Mouse (Mus musculus): ENCODE measurements around the gene Vav3. TPM values are rescaled to one million over a fixed set of nuclear protein-coding genes. Genes with fewer than 3 reads are reported as not detected.

The Vav3 gene
- polyA plus RNA-seq, 1 experiment: 2.2 TPM

GRCm38 (mm10) chr3:109711751-109712150 lies 371.3 kb downstream of the Vav3 start:
- no peaks in the 10 kb centered on the region for H3K27me3 ChIP-seq (ENCODE audit: control insufficient read depth, insufficient read depth, insufficient read length)
- H3ac ChIP-seq (ENCODE audit: control insufficient read depth, insufficient read length, low read depth): no peak overlapping the region
- TF ChIP-seq FOSL1 (IDR thresholded peaks at IDR 0.05; ENCODE audit: insufficient read depth, low read length, poor library complexity, severe bottlenecking) (no peak), MYOD1 (IDR thresholded peaks at IDR 0.05; ENCODE audit: control insufficient read depth, insufficient read length, low read depth) (peak; percentile 34), USF1 (IDR thresholded peaks at IDR 0.05; ENCODE audit: low read depth) (no peak), MYOG (IDR thresholded peaks at IDR 0.05; ENCODE audit: control insufficient read depth, extremely low read depth, insufficient read length) (no peak), CEBPB (IDR thresholded peaks at IDR 0.05; ENCODE audit: low read depth) (no peak), MAX (IDR thresholded peaks at IDR 0.05) (no peak), CTCF (IDR thresholded peaks at IDR 0.05; ENCODE audit: control insufficient read depth, insufficient read depth, insufficient read length) (no peak)
- H3K4me3 ChIP-seq (ENCODE audit: insufficient read depth, poor library complexity, severe bottlenecking): no peak overlapping the region
- H3K36me3 ChIP-seq (ENCODE audit: control insufficient read depth, insufficient read depth): no peaks in the 10 kb centered on the region
- H3K79me2 ChIP-seq (ENCODE audit: control insufficient read depth, insufficient read depth): no peaks in the 10 kb centered on the region
- H3K79me3 ChIP-seq (ENCODE audit: low read depth): no peaks in the 10 kb centered on the region

GRCm38 (mm10) chr3:109714476-109714875 lies 374.0 kb downstream of the Vav3 start:
- Histone ChIP-seq H3K79me2 (ENCODE audit: control insufficient read depth, insufficient read depth) (no peaks in the 10 kb centered on the region), H3K79me3 (ENCODE audit: low read depth) (no peaks in the 10 kb centered on the region), H3K36me3 (ENCODE audit: control insufficient read depth, insufficient read depth) (no peaks in the 10 kb centered on the region), H3K27me3 (ENCODE audit: control insufficient read depth, insufficient read depth, insufficient read length) (no peaks in the 10 kb centered on the region), H3ac (ENCODE audit: control insufficient read depth, insufficient read length, low read depth) (no peak overlapping the region), H3K4me3 (ENCODE audit: insufficient read depth, poor library complexity, severe bottlenecking) (no peak overlapping the region)
- TF ChIP-seq CTCF (IDR thresholded peaks at IDR 0.05; ENCODE audit: control insufficient read depth, insufficient read depth, insufficient read length) (no peak), USF1 (IDR thresholded peaks at IDR 0.05; ENCODE audit: low read depth) (no peak), FOSL1 (IDR thresholded peaks at IDR 0.05; ENCODE audit: insufficient read depth, low read length, poor library complexity, severe bottlenecking) (no peak), MYOD1 (IDR thresholded peaks at IDR 0.05; ENCODE audit: control insufficient read depth, insufficient read length, low read depth) (no peak), MAX (IDR thresholded peaks at IDR 0.05) (no peak), MYOG (IDR thresholded peaks at IDR 0.05; ENCODE audit: control insufficient read depth, extremely low read depth, insufficient read length) (no peak), CEBPB (IDR thresholded peaks at IDR 0.05; ENCODE audit: low read depth) (no peak)

- Histone ChIP-seq H3K4me3 (ENCODE audit: insufficient read depth, poor library complexity, severe bottlenecking) (no peak overlapping the region), H3K27me3 (ENCODE audit: control insufficient read depth, insufficient read depth, insufficient read length) (no peaks in the 10 kb centered on the region), H3K79me2 (ENCODE audit: control insufficient read depth, insufficient read depth) (no peaks in the 10 kb centered on the region), H3K79me3 (ENCODE audit: low read depth) (no peaks in the 10 kb centered on the region), H3ac (ENCODE audit: control insufficient read depth, insufficient read length, low read depth) (no peak overlapping the region), H3K36me3 (ENCODE audit: control insufficient read depth, insufficient read depth) (no peaks in the 10 kb centered on the region)
- TF ChIP-seq MAX (IDR thresholded peaks at IDR 0.05): no peak
- no peak for TF ChIP-seq MYOG (IDR thresholded peaks at IDR 0.05; ENCODE audit: control insufficient read depth, extremely low read depth, insufficient read length)
- no peak for TF ChIP-seq USF1 (IDR thresholded peaks at IDR 0.05; ENCODE audit: low read depth)
- no peak for TF ChIP-seq FOSL1 (IDR thresholded peaks at IDR 0.05; ENCODE audit: insufficient read depth, low read length, poor library complexity, severe bottlenecking)
- TF ChIP-seq CEBPB (IDR thresholded peaks at IDR 0.05; ENCODE audit: low read depth): peak; percentile 82
- no peak for TF ChIP-seq CTCF (IDR thresholded peaks at IDR 0.05; ENCODE audit: control insufficient read depth, insufficient read depth, insufficient read length)
Observed at GRCm38 (mm10) chr3:109721753-109722152, 381.3 kb downstream of the Vav3 start.

- Histone ChIP-seq H3K79me2 (ENCODE audit: control insufficient read depth, insufficient read depth) (no peaks in the 10 kb centered on the region), H3K36me3 (ENCODE audit: control insufficient read depth, insufficient read depth) (no peaks in the 10 kb centered on the region), H3K4me3 (ENCODE audit: insufficient read depth, poor library complexity, severe bottlenecking) (no peak overlapping the region), H3K79me3 (ENCODE audit: low read depth) (no peaks in the 10 kb centered on the region), H3ac (ENCODE audit: control insufficient read depth, insufficient read length, low read depth) (no peak overlapping the region), H3K27me3 (ENCODE audit: control insufficient read depth, insufficient read depth, insufficient read length) (no peaks in the 10 kb centered on the region)
- TF ChIP-seq FOSL1 (IDR thresholded peaks at IDR 0.05; ENCODE audit: insufficient read depth, low read length, poor library complexity, severe bottlenecking) (peak; percentile 32), CEBPB (IDR thresholded peaks at IDR 0.05; ENCODE audit: low read depth) (peak; percentile 39), CTCF (IDR thresholded peaks at IDR 0.05; ENCODE audit: control insufficient read depth, insufficient read depth, insufficient read length) (no peak), MYOD1 (IDR thresholded peaks at IDR 0.05; ENCODE audit: control insufficient read depth, insufficient read length, low read depth) (no peak)
Observed at GRCm38 (mm10) chr3:109726776-109727175, 386.3 kb downstream of the Vav3 start.

- H3K36me3 ChIP-seq (ENCODE audit: control insufficient read depth, insufficient read depth): no peaks in the 10 kb centered on the region
- H3K79me2 ChIP-seq (ENCODE audit: control insufficient read depth, insufficient read depth): no peaks in the 10 kb centered on the region
- no peaks in the 10 kb centered on the region for H3K27me3 ChIP-seq (ENCODE audit: control insufficient read depth, insufficient read depth, insufficient read length)
- no peaks in the 10 kb centered on the region for H3K79me3 ChIP-seq (ENCODE audit: low read depth)
- H3K4me3 ChIP-seq (ENCODE audit: insufficient read depth, poor library complexity, severe bottlenecking): no peak overlapping the region
- no peak overlapping the region for H3ac ChIP-seq (ENCODE audit: control insufficient read depth, insufficient read length, low read depth)
- TF ChIP-seq USF1 (IDR thresholded peaks at IDR 0.05; ENCODE audit: low read depth) (no peak), FOSL1 (IDR thresholded peaks at IDR 0.05; ENCODE audit: insufficient read depth, low read length, poor library complexity, severe bottlenecking) (no peak), MAX (IDR thresholded peaks at IDR 0.05) (no peak), CTCF (IDR thresholded peaks at IDR 0.05; ENCODE audit: control insufficient read depth, insufficient read depth, insufficient read length) (no peak), MYOG (IDR thresholded peaks at IDR 0.05; ENCODE audit: control insufficient read depth, extremely low read depth, insufficient read length) (no peak), MYOD1 (IDR thresholded peaks at IDR 0.05; ENCODE audit: control insufficient read depth, insufficient read length, low read depth) (no peak), CEBPB (IDR thresholded peaks at IDR 0.05; ENCODE audit: low read depth) (no peak)
Observed at GRCm38 (mm10) chr3:109731592-109732230, 391.3 kb downstream of the Vav3 start.

Measured in C2C12 (cell line).